8 mouse cellular contexts compared by ENCODE assay signal in the genomic region with DNA sequence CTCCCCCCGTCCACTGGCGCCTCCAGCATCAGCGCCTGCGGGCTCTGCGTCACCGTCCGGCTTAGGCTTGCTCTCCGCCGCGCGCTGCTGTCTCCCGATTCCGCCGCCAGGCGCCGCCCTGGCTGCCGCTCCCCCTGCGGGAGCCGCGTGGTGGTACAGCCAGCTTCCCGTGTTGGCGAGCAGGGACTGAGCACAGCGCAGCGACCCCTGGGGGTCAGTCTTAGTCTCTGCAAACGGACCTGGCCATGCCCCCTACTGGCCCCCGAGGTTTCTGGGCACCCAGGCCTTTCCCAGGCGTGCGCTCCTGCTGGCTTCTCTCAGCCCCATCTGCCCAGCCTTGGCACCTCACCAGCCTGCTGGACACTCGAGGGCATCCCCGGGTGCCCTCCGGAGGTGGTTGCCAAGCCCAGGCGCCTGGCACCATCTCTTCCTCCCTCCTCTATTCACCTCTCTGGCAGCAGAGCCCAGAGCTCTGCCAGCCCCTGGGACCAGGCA. TPM values are rescaled to one million over a fixed set of nuclear protein-coding genes. Genes with fewer than 3 reads are reported as not detected.
DNase-seq lines count a peak whose midpoint lies in the region; TF ChIP-seq lines count a peak whose summit lies in the region.

No protein-coding gene starts in this region.

- H3K4me3 ChIP-seq in left cerebral cortex, adult 2 months, result peak overlapping the region; percentile 56

- intact Hi-C loops in left cerebral cortex, adult 2 months (cut with DNase I), result loop anchor here (1.0 to 5.0 kb wide), 2 partner anchors 117 to 144 kb away; no protein-coding TSS in a partner anchor

- DNase-seq in adrenal gland, postnatal 36 days, result peak; percentile 88 to 90
- DNase-seq in embryo, embryonic 11.5 days (ENCODE audit: low read depth, low spot score), result peak; percentile 85
- peak; percentile 60 for DNase-seq in gastrocnemius, postnatal 25 days
- DNase-seq in induced T-regulatory cell, adult 2 months (ENCODE audit: low read depth), result peak; percentile 68
- DNase-seq in left cerebral cortex, adult 2 months (ENCODE audit: extremely low spot score in 1 of 2, low spot score in 2 of 2), result peak; percentile 94
- peak; percentile 31 for DNase-seq in lung, postnatal 36 days
- DNase-seq in right cerebral cortex, postnatal 10 days (ENCODE audit: low spot score in 2 of 2), result peak; percentile 94 to 95
- DNase-seq in yolk sac, embryonic 10.5 days (ENCODE audit: low spot score), result peak; percentile 57

- TF ChIP-seq CTCF in left cerebral cortex, adult 2 months (IDR thresholded peaks at IDR 0.05), result no peak; the same call in none of the 2 replicates

- H3K27ac ChIP-seq in left cerebral cortex, adult 2 months, result peak overlapping the region; percentile 82

RNA-seq across cellular contexts. Expression of a gene that starts 0.3 kb away (rescaled TPM):
- total RNA-seq in adrenal gland, postnatal 36 days (2021), result under 1 TPM; 0.13 to 0.63 TPM
- under 1 TPM in 1 of 2 experiments, not detected in 1; 0.32 TPM for total RNA-seq in gastrocnemius, postnatal 25 days (2021)
- total RNA-seq in left cerebral cortex, adult 2 months (2021), result 10 to 100 TPM; 32.2 to 34.3 TPM

Comparison
In these comparisons a context has a peak if more than half of its experiments do, and no peak if none do; other contexts are left out.
1. Peak in every context shown above with its lines: DNase-seq, H3K4me3 ChIP-seq and H3K27ac ChIP-seq.
2. DNase-seq: peak in every context shown above with its lines; median percentile 94 in right cerebral cortex, postnatal 10 days; 94 in left cerebral cortex, adult 2 months; 89 in adrenal gland, postnatal 36 days; 85 in embryo, embryonic 11.5 days; 68 in induced T-regulatory cell, adult 2 months; 60 in gastrocnemius, postnatal 25 days; 57 in yolk sac, embryonic 10.5 days; 31 in lung, postnatal 36 days.
3. RNA of a gene that starts 0.3 kb away (total RNA-seq): 32.2 to 34.3 TPM in left cerebral cortex, adult 2 months; 0.13 to 0.63 TPM in adrenal gland, postnatal 36 days and 0.32 TPM in gastrocnemius, postnatal 25 days; every median in the first group is over 10 times any median in the second.